Mouse (Mus musculus) liver, embryonic 14.5 days (tissue): Measurements from ENCODE around the gene Pym1. TPM values are rescaled to one million over a fixed set of nuclear protein-coding genes. Genes with fewer than 3 reads are reported as not detected.

Experiments used
- ATAC-seq: fragments of 200-750 bp; cut with Nextera tagmentation; 2 replicates; pipeline ENCODE4 v1.8.0; 2017; ENCODE audit warnings: moderate number of reproducible peaks, mild to moderate bottlenecking, moderate library complexity; ENCODE audit not compliant: insufficient read depth
- DNase-seq, 3 experiments: peaks; one replicate each; pipeline ENCODE4 v3.0.0-alpha.2; 2012 to 2013; ENCODE audit warnings: low read depth in 3 of 3, low spot score in 3 of 3
- H3K27ac ChIP-seq: fragments of 300-500 bp; sonication (generic); 2 replicates; pipeline ENCODE4 v1.5.1; 2014; ENCODE audit warnings: moderate library complexity, mild to moderate bottlenecking, control low read depth, inconsistent platforms
- H3K27me3 ChIP-seq: fragments of 300-500 bp; sonication (generic); 2 replicates; pipeline ENCODE4 v1.6.1; 2014; ENCODE audit warnings: mild to moderate bottlenecking, low read length, moderate library complexity; ENCODE audit not compliant: control insufficient read depth, insufficient read depth
- H3K36me3 ChIP-seq: fragments of 300-500 bp; sonication (generic); replicated peaks from 2 replicates; pipeline ENCODE4 v1.6.1; 2014; ENCODE audit warnings: low read depth; ENCODE audit not compliant: control insufficient read depth, insufficient read depth
- H3K4me1 ChIP-seq, 2 experiments: fragments of 200-500 bp in 1 of 2; fragments of 300-500 bp in 1 of 2; sonication (generic) in 1 of 2; replicated peaks; 2 replicates each; pipeline ENCODE4 v1.6.1; 2012 to 2014; ENCODE audit warnings: antibody characterized with exemption in 1 of 2, inconsistent platforms in 1 of 2, low read length in 1 of 2; ENCODE audit not compliant: control insufficient read depth in 2 of 2, insufficient read depth in 2 of 2
- H3K4me2 ChIP-seq: fragments of 300-500 bp; sonication (generic); 2 replicates; pipeline ENCODE4 v1.6.1; 2014; ENCODE audit warnings: low read depth, mild to moderate bottlenecking, control low read depth, moderate library complexity
- H3K4me3 ChIP-seq, 2 experiments: fragments of 200-500 bp in 1 of 2; fragments of 300-500 bp in 1 of 2; sonication (generic) in 1 of 2; 2 replicates each; pipeline ENCODE4 v1.5.1; 2012 to 2014; ENCODE audit warnings: low read depth in 2 of 2, low read length in 2 of 2, mild to moderate bottlenecking in 2 of 2, control low read depth in 1 of 2, inconsistent platforms in 1 of 2, moderate library complexity in 1 of 2; ENCODE audit not compliant: insufficient read depth in 1 of 2
- H3K9ac ChIP-seq: fragments of 300-500 bp; sonication (generic); replicated peaks from 2 replicates; pipeline ENCODE4 v1.6.1; 2014; ENCODE audit warnings: mild to moderate bottlenecking, control low read depth, moderate library complexity
- H3K9me3 ChIP-seq: fragments of 300-500 bp; sonication (generic); 2 replicates; pipeline ENCODE4 v1.6.1; 2016; ENCODE audit warnings: low read length, mixed read lengths; ENCODE audit not compliant: control insufficient read depth
- CTCF ChIP-seq: IDR thresholded peaks from 2 replicates; pipeline ENCODE4 v1.5.1; 2016; ENCODE audit warnings: antibody characterized with exemption, low read depth, control low read depth
- EP300 ChIP-seq: IDR thresholded peaks from 2 replicates; pipeline ENCODE4 v1.6.1; 2016; ENCODE audit warnings: antibody characterized with exemption, low read depth
- WGBS: fragments of 180-500 bp; shearing (Covaris S2); extraction: QIAGEN DNeasy Blood & Tissue Kit; methylation state at CpG from one replicate; pipeline ENCODE4 v1.1.7; 2014; ENCODE audit not compliant: insufficient replicate concordance; 5-methylcytosine and 5-hydroxymethylcytosine counted together
- polyA plus RNA-seq, 2 experiments: library from polyadenylated mRNA; depleted of rRNA in 1 of 2; stranded (reverse) in 1 of 2; unstranded in 1 of 2; fragments of >200 nt; fragmentation: Nextera tagmentation in 1 of 2; extraction: Ambion mirVana in 1 of 2; gene quantifications; 2 replicates each; pipeline versions ENCODE4 v1.2.1 to v1.2.3; 2012 to 2014

Pym1 gene
- polyA plus RNA-seq, 2 experiments: 12.4 to 19.5 TPM

DNA sequence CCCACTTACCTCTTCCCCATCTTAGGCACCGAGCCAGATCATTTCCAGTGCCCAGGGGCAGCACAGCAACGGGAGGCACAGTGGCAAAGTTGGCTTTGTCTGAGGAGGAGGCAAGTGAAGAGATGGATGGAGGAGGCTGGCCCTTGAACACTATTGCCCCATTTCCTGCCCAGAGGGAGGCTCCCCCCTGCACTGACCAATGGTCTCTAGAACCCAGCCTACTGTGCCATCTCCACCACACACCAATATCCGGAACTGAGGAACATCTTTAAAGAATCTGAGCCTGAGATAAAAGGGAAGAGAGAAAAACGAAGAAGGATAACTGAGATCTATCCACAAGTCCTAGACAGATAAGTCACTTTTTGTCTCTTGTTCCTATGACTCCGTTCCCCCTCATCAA, 19.6 kb upstream of the Pym1 start:
- ATAC-seq: no peak

DNA sequence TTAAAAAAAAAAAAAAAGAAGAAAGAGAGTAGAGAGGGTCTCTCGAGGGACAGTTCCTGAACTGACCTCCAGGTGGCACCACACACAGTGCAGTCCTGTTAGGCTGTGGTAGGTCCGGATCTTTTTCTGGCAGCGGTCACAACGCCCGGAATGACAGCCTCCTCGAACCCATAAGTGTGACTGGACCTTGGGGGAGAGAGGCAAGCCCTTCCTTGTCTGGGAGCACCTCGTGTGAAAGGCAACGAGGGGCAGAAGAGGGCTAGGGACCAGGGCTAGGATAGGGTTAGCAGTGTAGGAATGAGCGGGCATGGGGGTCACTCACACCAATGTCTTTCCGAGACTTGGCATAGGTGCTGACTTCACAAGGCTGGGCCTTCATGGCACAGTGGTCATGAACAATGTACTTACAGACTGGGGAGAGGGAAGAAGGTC, 16.7 kb upstream of the Pym1 start:
- WGBS: 18% methylated on average over 10 of the region's 10 CpGs

More for the DNA sequence above, 19.6 kb upstream of the Pym1 start:
- DNase-seq: no peak
- no peak overlapping the region for H3K4me2 ChIP-seq
- no peak overlapping the region for H3K4me3 ChIP-seq
- H3K9me3 ChIP-seq: no peaks in the 10 kb centered on the region
- no peaks in the 10 kb centered on the region for H3K36me3 ChIP-seq
- H3K27me3 ChIP-seq: no peaks in the 10 kb centered on the region
- no peaks in the 10 kb centered on the region for H3K4me1 ChIP-seq
- no peak overlapping the region for H3K9ac ChIP-seq
- TF ChIP-seq EP300 (no peak), CTCF (no peak)
- 54% methylated on average over 5 of the region's 5 CpGs for WGBS
- no peak overlapping the region for H3K27ac ChIP-seq

DNA sequence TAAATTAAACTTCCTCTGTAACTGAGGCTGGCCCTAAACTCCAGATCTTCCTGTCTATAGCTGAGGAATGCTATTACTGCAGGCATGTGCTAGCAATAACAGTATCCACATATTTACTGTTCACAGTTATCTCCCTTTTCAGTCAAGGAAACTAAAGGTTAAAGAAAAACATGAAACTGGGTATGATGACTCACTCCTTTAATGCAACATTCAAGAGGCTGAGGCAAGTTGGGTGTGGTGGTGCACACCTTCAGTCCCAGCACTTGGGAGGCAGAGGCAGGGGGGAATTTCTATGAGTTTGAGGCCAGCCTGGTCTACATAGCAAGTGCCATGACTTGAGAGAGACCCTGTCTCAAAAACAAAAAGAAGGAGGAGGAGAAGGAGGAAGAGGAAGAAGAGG, 15.7 kb upstream of the Pym1 start:
- TF ChIP-seq CTCF (no peak), EP300 (no peak)
- no peak for DNase-seq
- no peak for ATAC-seq

More for the DNA sequence above, 16.7 kb upstream of the Pym1 start:
- peak; percentile 91 for TF ChIP-seq CTCF
- TF ChIP-seq EP300: no peak
- Histone ChIP-seq H3K4me3 (no peak overlapping the region), H3K36me3 (no peaks in the 10 kb centered on the region), H3K4me1 (no peaks in the 10 kb centered on the region), H3K9ac (no peak overlapping the region), H3K27me3 (no peaks in the 10 kb centered on the region), H3K4me2 (peak overlapping the region; percentile 32; the same call in 1 of the 2 replicates), H3K27ac (no peak overlapping the region), H3K9me3 (no peaks in the 10 kb centered on the region)
- DNase-seq (peak in 1 of 3 experiments; percentile 37), ATAC-seq (peak; percentile 62; the same call in 1 of the 2 replicates)

DNA sequence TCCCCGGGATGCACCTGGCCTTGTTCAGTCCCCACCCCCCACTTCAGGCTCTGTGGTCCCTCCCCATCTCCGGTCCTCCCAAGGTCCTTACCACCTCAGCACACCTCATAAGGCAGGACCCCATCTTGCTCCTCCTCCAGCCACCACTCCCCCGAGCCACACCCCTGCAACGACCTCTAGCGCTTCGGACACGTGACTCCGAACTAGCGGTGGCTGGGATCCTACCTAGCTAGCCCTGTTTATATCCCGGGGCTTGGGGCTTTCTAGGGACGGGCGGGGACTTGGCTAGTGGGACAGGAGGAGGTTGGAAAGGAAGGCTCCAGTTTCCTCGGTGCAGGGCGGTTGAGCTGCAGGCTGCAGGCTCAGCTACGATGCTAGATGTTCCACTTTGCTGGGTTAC, 10.3 kb upstream of the Pym1 start:
- peaks cover 10% of the 10 kb centered on the region for H3K27me3 ChIP-seq
- no peak overlapping the region for H3K27ac ChIP-seq
- TF ChIP-seq EP300 (no peak), CTCF (no peak)
- H3K36me3 ChIP-seq: no peaks in the 10 kb centered on the region
- ATAC-seq: 0 out of 2 replicates have a peak, but pooled peaks have one; percentile 50
- H3K9me3 ChIP-seq: no peaks in the 10 kb centered on the region
- no peak for DNase-seq
- no peak overlapping the region for H3K9ac ChIP-seq
- H3K4me2 ChIP-seq: peak overlapping the region; percentile 51
- H3K4me3 ChIP-seq: no peak overlapping the region
- 13% methylated on average over 15 of the region's 15 CpGs for WGBS
- peaks cover 3 to 6% of the 10 kb centered on the region in 2 experiments; a peak in 2 of 4 replicates for H3K4me1 ChIP-seq

More for the DNA sequence above, 15.7 kb upstream of the Pym1 start:
- no peaks in the 10 kb centered on the region for H3K36me3 ChIP-seq
- H3K27me3 ChIP-seq: no peaks in the 10 kb centered on the region
- H3K4me1 ChIP-seq: no peaks in the 10 kb centered on the region
- H3K4me2 ChIP-seq: no peak overlapping the region
- no peak overlapping the region for H3K27ac ChIP-seq
- H3K4me3 ChIP-seq: no peak overlapping the region
- no peak overlapping the region for H3K9ac ChIP-seq
- no peaks in the 10 kb centered on the region for H3K9me3 ChIP-seq

- no peak overlapping the region for H3K9ac ChIP-seq
- TF ChIP-seq CTCF (no peak), EP300 (no peak)
- peak; percentile 50; the same call in 1 of the 2 replicates for ATAC-seq
- H3K36me3 ChIP-seq: no peaks in the 10 kb centered on the region
- no peak overlapping the region for H3K4me3 ChIP-seq
- peaks cover 36% of the 10 kb centered on the region for H3K27me3 ChIP-seq
- no peak overlapping the region for H3K27ac ChIP-seq
- peaks cover 3 to 20% of the 10 kb centered on the region in 2 experiments for H3K4me1 ChIP-seq
- no peak for DNase-seq
- H3K4me2 ChIP-seq: no peak overlapping the region
- H3K9me3 ChIP-seq: no peaks in the 10 kb centered on the region
- WGBS: 14% methylated on average over 2 of the region's 2 CpGs
Observed at GRCm38 (mm10) chr10:128740296-128740695, 7.4 kb upstream of the Pym1 start.
